Mouse (Mus musculus) left cerebral cortex, postnatal 4 days (tissue): ENCODE results near the gene Dlg2. TPM values are rescaled to one million over a fixed set of nuclear protein-coding genes. Genes with fewer than 3 reads are reported as not detected.

Experiments
- DNase-seq: peaks from one replicate; pipeline ENCODE4 v3.0.0-alpha.2; 2022
- intact Hi-C: fragments of 180-260 bp; cut with DNase I; formaldehyde crosslinking; loops from one replicate; pipeline ENCODE4 v1.15.1; 2025
- total RNA-seq, 2 experiments: library from RNA; stranded (reverse); gene quantifications; 2 replicates each; pipeline ENCODE4 v1.2.3; 2021

The Dlg2 gene
- total RNA-seq, 2 experiments from 2014 or later, result 316 to 332 TPM

DNA sequence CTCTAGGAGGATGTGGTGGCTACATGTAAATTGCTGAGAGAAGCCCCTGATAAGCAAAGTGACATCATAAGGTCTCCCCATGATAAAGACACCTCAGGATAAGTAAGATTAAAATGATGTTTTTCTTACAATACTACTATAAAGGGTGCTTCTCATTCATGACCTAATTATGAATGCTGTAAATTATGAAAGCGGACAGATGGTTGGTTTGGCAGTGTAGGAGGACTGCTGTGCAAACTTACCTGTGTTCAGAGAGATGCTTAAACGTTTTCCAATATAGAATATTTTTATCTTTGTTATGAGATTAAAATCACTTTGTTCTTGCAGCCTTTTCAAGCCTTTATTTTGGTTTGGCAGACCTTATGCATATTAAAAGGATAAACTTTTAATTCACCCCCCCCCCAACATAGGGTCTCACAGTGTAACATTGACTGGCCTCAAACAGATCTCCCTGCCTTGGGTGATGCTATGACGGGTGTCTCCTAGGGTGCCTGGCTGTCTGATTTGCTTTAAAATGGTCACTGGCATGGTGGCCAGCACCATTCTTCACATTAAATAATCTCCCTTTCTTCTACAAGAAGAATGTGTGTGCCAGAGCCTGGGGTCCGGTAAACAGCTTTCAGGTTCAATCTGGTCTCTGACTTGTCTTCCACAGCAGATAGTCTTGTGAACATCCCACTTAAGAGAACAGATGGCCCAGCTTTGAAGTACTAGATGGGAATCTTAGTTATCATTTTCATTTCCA, 1529.4 kb downstream of the Dlg2 start:
- peak; percentile 1 for DNase-seq
- intact Hi-C loops, result no loop called here

DNA sequence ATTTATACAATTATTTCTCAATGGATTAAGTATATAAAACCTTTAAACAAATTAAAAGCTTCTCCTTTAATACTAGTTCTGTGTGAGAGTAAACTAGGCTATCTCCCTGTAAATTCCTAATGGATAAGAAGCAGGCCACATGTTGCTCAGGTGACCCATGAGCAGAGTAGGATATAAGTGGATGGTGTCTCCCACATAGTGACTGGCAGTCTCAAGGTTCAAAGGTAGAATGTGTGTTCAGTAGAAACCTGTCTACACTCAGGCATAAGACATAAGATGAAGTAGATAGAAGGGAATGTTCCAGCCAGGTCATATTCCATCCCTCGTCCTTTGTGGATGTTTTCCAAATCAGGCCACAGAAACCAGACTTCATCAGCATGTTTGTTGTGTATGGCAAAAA, 1532.2 kb downstream of the Dlg2 start:
- intact Hi-C loops, result no loop called here

DNA sequence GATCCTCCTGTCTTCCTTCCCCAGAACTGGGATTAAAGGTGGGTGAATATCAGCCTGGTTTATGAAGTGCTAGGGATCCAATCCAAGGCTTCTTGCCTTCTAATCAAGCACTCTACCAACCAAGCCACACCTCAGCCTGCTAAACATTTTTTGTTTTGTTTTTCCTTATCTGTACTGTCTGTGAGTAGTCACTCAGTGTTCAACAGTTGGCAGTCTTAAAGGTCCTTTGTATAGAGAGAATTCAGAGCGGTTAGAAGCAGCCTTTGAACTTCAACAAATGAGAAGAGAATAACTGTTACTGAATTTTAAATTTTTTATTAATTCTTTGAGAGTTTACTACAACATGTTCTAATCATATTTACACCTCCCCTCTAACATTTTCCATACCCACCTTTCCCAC, 1548.5 kb downstream of the Dlg2 start:
- intact Hi-C loops, result loop anchor here (10.0 kb wide), 1 partner anchor 570 kb away; no protein-coding TSS in a partner anchor
- DNase-seq, result no peak

More for the DNA sequence above, 1532.2 kb downstream of the Dlg2 start:
- no peak for DNase-seq

DNA sequence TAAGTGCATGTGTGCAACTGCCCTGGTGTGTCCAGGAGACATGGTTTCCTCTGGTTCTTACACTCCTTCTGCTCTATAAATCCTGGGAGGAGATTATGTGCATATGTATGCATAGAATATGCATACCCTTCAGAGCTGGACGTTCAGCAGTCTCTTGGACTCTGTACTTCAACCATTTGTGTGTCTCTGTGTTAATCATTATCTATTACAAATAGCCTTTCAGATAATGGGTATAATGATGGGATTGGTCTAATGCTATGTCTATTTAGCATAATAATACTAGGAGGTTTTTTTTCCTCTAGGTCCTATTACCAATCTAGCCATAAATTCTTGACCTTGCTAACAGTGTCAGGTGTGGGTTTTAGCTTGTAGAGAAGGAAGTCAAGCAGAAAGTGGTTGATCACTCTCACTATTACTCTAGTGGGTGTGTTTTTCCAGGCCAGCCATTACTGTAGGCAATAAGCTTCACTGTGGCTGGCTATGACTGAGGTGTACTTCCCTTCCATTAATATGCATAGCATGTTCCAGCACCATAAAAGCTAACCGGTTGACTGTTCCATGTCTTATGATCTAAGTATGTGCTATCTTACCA, 1549.1 kb downstream of the Dlg2 start:
- intact Hi-C loops, result loop anchor here (10.0 kb wide), 1 partner anchor 571 kb away; no protein-coding TSS in a partner anchor
- DNase-seq, result no peak

DNA sequence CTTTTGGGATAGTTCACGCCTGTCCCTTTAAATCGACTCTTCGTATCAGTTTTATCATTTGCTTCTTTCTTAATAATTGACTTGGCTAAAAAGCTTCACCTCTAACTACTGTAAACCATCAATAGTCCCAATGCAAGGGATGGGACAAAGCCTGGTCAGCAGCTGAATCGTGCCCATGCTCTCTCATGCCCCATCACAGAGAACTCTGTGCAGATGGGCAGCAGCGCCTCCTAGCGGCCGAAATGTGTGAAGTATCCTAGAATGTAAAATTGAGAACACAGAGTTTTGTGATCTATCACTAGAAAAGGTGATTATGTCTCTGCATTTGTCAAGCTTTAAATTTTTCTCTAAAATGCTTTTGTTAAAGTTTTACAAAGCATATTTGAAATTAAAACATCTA, 1550.6 kb downstream of the Dlg2 start:
- DNase-seq, result peak; percentile 80
- intact Hi-C loops, result loop anchor here (10.0 kb wide), 1 partner anchor 572 kb away; no protein-coding TSS in a partner anchor

DNA sequence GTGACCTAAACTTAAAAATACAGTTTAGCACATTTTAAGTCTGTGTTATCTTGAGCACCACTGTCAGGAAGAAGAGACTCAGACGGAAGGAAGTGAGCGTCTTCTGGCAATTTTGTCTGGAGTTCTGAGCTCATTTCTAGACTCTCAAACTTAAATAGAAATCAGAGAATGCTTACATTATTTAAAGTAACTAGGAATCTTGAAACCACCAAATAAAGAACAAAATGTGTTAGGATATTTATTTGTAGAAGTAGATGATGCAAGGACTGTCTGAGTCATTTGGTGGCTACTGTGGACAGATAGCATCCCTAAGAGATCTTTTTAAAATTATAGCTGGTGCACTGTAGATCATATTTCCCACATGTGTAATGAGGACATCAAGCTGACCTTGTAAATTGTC, 1557.8 kb downstream of the Dlg2 start:
- no peak for DNase-seq
- intact Hi-C loops, result no loop called here

DNA sequence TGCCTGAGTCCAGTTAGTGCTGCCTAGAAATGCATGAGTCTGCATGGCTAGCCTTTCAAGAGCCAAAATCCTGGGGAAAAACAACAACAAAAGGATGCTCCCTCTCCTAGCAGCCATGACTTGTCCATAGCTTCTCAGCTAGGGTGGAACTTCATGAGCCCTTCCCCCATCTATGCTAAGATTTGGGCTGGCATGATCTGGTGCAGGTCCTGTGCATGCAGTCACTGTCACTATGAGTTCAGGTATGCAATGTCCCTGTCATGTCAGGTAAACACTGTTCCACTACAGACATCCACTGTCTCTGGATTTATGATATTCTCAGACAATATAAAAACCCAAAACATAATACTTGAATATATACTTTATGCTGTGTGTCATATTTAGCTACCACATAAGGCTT, 1563.7 kb downstream of the Dlg2 start:
- intact Hi-C loops, result no loop called here
- no peak for DNase-seq

DNA sequence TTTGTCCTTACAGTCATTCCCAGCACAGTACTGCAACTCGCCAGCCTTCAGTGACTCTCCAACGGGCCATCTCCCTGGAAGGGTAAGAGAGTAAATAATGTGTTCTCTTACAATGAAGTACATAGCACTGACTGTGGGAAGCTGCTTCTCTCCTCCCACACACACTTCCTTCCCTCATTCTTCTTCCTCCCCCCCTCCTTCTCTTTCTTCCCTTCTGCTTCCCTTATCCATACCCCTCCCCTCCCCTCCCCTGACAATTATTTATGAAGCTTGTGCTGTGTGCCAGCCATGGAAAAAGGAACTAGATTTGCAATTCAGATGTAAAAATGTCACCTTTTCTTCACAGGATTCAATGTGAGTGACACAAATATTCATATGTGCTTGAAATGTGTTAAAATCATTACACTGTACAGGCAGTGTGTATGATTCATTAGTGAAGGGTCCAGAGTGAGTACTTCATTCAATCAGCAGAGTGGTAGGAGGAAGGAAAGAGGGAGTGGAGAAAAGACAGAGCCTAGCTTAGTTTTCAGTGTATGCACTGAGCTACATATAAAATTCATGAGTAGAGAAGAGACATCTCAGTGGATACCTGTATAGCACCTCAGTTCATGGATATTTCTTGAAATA, 1564.4 kb downstream of the Dlg2 start:
- intact Hi-C loops, result no loop called here
- DNase-seq, result no peak

DNA sequence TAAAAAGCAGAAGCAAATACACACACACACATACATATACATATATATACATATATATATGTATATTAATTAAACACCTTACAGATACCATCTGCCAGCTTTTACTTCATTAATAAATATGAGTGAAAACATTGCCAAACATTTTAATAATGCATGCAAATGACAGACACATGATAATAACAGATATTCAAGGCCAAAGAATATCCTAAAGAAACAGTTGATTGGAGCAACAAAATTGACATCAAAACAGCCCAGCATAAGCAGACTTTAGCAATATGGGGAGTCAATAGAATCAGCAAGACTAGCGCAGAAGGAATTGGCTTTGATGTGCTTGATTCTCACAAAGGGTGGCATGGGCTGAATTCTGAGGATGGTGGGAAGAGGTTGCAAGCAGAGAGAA, 1568.5 kb downstream of the Dlg2 start:
- DNase-seq, result no peak
- intact Hi-C loops, result no loop called here

DNA sequence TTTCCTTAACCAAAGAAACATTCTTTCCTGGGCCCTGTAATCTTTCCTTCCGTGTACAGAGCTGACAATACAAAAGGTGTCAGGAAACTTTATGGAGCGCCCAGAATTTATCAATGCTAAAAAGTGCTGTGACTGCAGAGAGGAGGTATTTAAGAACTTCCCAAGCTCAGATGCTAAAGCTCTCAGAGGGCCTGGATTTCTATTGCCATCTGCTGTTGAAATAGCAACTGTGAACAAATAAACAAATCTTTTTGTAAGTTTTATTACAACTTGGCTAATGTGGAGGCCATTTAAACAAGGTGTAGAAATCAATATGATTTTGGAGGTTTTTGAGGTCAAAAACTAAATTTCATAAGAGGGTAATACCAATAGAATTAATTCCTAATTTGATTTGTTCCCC, 1570.8 kb downstream of the Dlg2 start:
- intact Hi-C loops, result no loop called here
- DNase-seq, result no peak

DNA sequence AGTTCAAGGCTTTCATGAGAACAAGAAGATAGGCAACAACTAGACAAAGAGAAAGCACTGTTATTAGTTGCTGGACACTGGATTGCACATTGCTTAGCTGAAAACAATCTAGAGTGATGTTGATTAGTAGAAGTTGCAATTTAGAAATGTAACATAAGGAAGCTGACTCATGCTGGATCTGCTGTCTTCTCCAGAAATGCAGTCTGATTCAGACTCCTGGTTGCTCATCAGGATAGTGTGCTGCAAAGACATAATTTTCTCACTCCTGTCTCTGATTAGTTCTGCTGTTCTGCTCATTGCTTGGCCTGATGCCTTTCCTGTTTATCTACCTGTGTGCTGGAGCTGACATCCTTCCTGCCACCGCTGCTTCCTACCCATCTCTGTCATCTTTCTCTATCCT, 1572.4 kb downstream of the Dlg2 start:
- intact Hi-C loops, result no loop called here
- DNase-seq, result no peak

DNA sequence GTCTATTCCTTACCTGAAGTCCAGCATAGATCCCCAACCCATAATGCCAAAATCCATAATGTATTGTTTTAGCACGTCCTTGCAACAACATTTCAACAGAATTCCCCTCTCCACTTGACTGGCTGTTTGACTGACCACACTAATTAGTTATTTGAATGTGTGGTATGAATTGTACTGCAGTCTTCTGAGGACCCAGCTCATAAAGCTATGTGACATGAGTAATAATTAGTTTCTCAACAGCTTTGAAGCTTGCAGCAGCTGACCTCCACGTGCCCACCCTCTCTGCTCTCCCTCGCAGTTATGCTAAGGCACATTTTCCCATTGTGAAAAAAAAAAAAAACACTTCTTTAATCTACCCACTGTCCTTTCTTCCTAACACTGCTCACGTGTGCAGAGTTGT, 1590.4 kb downstream of the Dlg2 start:
- no peak for DNase-seq
- intact Hi-C loops, result no loop called here

DNA sequence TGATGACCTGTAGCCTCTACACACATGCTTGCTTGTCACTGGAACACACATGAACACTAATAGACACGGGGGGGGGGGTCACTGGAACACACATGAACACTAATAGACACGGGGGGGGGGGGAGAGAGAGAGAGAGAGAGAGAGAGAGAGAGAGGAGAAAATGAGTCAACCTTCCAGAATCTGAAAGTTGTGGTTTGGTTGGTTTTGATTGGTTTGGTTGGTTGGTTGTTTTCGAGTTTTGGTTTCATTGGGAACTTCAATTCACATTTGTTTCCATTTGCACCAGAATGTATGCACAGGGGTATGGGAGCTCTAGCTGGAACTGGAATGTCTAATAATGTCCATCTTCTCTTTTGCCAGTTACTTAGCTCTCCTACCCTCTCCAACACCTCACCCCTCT, 1611.0 kb downstream of the Dlg2 start:
- DNase-seq, result no peak
- intact Hi-C loops, result no loop called here

DNA sequence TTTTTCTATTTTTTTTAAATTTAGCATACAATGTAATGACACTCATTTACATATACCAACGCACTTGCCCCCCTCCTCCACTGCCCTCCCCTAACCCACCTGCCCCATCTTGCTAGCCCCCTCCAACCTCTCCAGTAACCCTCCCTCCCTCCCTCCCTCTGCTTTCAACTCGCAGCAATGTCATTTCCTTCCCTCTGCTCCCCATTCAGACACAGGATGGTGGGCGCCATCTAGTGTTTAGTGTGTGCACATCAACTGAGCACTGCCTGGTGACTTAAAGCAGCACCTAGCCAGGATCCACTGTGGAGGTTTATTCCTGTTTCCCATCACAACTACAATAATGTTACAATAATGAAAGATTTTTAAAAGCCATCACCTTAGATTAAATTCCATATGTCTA, 1617.4 kb downstream of the Dlg2 start:
- DNase-seq, result peak; percentile 71
- intact Hi-C loops, result loop anchor here (5.0 kb wide), 1 partner anchor 637 kb away; no protein-coding TSS in a partner anchor

DNA sequence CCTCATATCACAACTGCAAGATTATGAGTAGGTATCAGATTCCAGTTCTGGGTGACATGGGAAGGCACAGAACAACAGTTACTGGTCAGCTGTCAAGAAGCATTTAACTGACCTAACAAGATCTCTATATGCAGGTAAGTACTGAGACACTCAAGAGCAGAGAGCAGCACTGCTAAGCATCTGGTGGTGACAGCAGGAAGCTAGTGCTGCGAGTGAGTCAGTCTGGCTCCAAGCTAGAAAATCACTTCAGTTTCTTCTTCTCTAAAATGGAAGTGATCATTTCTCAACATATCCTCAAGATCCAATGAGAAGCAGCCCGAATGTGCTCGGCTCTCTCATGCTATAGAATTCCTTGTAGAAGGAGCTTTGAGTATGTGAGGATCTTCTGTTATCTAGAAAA, 1618.7 kb downstream of the Dlg2 start:
- intact Hi-C loops, result no loop called here
- DNase-seq, result no peak

DNA sequence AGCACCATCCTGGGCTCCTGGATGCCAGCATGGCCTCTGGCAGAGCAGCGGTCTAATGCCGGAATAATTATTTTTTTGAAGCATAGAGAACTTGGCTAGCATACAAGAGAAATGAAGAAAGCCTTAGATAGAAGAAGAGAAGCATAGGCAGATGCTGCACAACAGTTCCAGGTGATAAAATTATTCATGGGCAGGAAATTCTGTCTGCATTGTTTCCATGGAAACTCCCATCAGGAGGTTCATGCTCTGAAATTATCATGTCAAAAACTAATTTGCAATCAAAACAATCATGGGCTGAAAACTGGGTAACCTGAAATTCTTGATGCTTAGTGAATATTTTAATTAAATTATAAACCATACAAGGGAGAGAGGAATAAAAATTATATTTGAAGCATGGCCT, 1624.4 kb downstream of the Dlg2 start:
- DNase-seq, result no peak
- intact Hi-C loops, result loop anchor here (5.0 to 10.0 kb wide), 4 partner anchors 224 to 764 kb away; partner anchors contain the start of gene Ankrd42

DNA sequence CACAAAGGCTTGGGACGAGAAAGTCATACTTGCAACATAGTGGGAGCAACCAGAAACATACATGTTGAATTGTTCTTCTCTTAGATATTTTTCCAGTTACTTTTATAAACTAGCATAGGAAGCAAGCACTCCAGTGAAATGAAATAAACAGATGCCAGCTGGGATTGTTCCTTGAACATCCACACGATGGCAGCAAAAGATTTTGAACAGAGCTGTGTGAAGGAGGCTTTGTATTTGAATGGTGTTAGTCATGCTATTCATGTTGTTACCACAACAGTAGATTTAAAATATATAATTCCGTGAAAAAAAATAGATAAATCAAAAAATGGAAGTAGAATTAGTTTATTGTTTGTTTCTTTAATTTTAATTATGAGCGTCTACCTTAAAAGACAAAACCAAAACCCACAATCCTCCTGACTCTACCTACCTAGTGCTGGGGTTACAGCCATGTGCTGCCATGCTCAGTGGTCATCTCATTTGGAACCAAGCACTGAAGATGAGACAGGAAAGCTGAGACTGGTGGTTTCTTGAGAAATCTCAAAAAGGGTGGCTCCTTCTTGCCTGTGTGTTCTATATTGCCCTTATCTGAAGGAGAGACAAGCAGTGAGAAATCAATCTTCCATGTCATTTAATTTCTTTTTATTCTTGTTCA, 1626.5 kb downstream of the Dlg2 start:
- intact Hi-C loops, result loop anchor here (5.0 to 10.0 kb wide), 4 partner anchors 222 to 762 kb away; partner anchors contain the start of gene Ankrd42

DNA sequence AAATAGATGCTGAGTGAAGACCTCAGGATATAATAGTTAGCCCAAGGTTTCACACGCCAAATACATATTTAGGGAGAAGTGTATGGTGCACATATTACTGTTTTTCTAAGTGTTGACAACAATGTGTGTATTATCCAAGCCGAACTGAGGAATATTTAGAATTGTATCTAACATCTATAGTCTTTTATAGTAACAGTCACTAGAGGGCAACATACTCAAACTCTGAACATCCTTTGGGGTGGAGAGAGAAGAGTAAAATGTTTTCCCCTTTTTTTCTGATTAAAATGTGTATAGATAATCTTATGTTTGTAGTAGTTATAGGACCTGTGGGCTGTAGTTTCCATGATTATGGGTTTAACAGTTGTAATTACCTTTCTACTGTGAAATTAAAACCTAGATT, 1629.0 kb downstream of the Dlg2 start:
- intact Hi-C loops, result loop anchor here (2.0 to 10.0 kb wide), 4 partner anchors 219 to 759 kb away; partner anchors contain the start of genes Ankrd42 and Ccdc90b
- DNase-seq, result no peak

More for the DNA sequence above, 1626.5 kb downstream of the Dlg2 start:
- peak; percentile 38 for DNase-seq

DNA sequence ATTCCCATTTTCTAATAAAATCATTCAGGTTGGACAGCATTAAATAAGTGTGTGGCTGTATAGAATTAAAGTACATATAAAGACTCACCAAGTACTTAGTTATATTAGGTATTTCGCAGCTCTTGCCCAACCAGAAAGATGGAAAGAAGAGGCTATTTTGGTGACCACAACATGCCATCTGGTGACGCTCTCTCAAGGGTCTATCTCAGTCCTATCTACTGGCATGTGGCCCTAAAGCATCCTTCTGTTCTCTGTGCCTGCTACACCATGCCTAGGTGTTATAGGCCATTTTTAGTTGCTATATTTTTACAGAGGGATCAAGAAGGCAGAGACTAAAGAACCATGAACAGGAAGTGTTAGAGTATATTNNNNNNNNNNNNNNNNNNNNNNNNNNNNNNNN, 1629.5 kb downstream of the Dlg2 start:
- intact Hi-C loops, result loop anchor here (2.0 to 10.0 kb wide), 4 partner anchors 219 to 759 kb away; partner anchors contain the start of genes Ankrd42 and Ccdc90b

DNA sequence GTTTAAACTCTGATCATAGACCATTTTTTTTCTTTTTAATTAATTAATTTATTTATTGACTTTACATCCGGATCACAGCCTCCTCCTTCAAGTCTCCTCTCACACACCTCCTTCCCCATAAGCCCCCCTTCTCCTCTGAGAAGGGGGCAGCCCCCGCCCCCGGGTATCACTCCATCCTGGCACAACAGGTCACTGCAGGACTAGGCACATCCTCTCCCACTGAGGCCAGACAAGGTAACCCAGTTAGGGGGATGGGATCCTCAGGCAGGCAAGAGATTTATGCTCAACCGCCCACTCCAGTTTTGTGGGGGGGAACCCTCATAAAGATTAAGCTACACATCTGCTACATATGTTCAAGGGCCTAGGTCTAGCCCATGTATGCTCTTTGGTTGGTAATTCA, 1636.6 kb downstream of the Dlg2 start:
- intact Hi-C loops, result no loop called here
- DNase-seq, result no peak

More for the DNA sequence above, 1629.5 kb downstream of the Dlg2 start:
- DNase-seq, result peak; percentile 10
